Mouse (Mus musculus) heart, adult 2 months (tissue): ENCODE measurements around the gene Slc19a1. TPM values are rescaled to one million over a fixed set of nuclear protein-coding genes. Genes with fewer than 3 reads are reported as not detected.

ENCODE experiments used
- DNase-seq, 2 experiments: peaks; one replicate each; pipeline ENCODE4 v3.0.0; 2021
- H3K27ac ChIP-seq: fragments of 200-600 bp; 2 replicates; pipeline ENCODE4 v1.8.1; 2022
- H3K27me3 ChIP-seq: fragments of 200-500 bp; 2 replicates; pipeline ENCODE4 v1.6.1; 2012; ENCODE audit warnings: mild to moderate bottlenecking, low read length, inconsistent platforms, mixed read lengths; ENCODE audit not compliant: control insufficient read depth, insufficient read depth
- H3K36me3 ChIP-seq: fragments of 200-500 bp; 2 replicates; pipeline ENCODE4 v1.6.1; 2012; ENCODE audit warnings: low read length, inconsistent platforms; ENCODE audit not compliant: control insufficient read depth, insufficient read depth
- H3K4me1 ChIP-seq: fragments of 200-500 bp; 2 replicates; pipeline ENCODE4 v1.6.1; 2011; ENCODE audit warnings: low read length; ENCODE audit not compliant: control insufficient read depth, insufficient read depth
- H3K4me3 ChIP-seq: fragments of 200-600 bp; 2 replicates; pipeline ENCODE4 v1.8.1; 2022
- H3K79me2 ChIP-seq: fragments of 200-500 bp; replicated peaks from 2 replicates; pipeline ENCODE4 v1.6.1; 2012; ENCODE audit warnings: mild to moderate bottlenecking, inconsistent platforms, low read length, moderate library complexity, mixed read lengths; ENCODE audit not compliant: control insufficient read depth, insufficient read depth
- H3K9ac ChIP-seq: fragments of 200-500 bp; 2 replicates; pipeline ENCODE4 v1.6.1; 2012; ENCODE audit warnings: low read depth, mild to moderate bottlenecking, control low read depth, inconsistent platforms, low read length, mixed read lengths
- CTCF ChIP-seq: fragments of 200-600 bp; IDR thresholded peaks from 2 replicates; pipeline ENCODE4 v1.8.1; 2022; ENCODE audit warnings: antibody characterized with exemption, mild to moderate bottlenecking, moderate library complexity
- EP300 ChIP-seq: fragments of 200-500 bp; IDR thresholded peaks from 2 replicates; pipeline ENCODE4 v1.6.1; 2011; ENCODE audit warnings: low read depth, low read length, control low read depth; ENCODE audit not compliant: insufficient read depth
- POLR2A ChIP-seq: fragments of 200-500 bp; IDR thresholded peaks from 2 replicates; pipeline ENCODE4 v1.6.1; 2011; ENCODE audit warnings: mild to moderate bottlenecking, low read depth, low read length, control low read depth; ENCODE audit not compliant: insufficient read depth
- WGBS: fragments of 180-500 bp; shearing (Covaris S2); methylation state at CpG from one replicate; pipeline ENCODE4 v1.1.7; 2018; 5-methylcytosine and 5-hydroxymethylcytosine counted together
- intact Hi-C: fragments of 180-260 bp; cut with DNase I; formaldehyde crosslinking; loops from one replicate; pipeline ENCODE4 v1.15.1; 2025
- polyA plus RNA-seq: library from polyadenylated mRNA; depleted of rRNA; stranded (reverse); fragments of >200 nt; gene quantifications from 2 replicates; pipeline ENCODE4 v1.2.3, GENCODE M21; 2012
- total RNA-seq, 2 experiments: library from RNA; stranded (reverse); gene quantifications; 2 replicates each; pipeline ENCODE4 v1.2.3; 2021

Gene Slc19a1
- total and polyA plus RNA-seq, 3 experiments = 4.0 to 17.4 (median 5.7) TPM

GRCm38 (mm10) chr10:77017662-77018061 lies 14.4 kb upstream of the Slc19a1 start:
- Histone ChIP-seq H3K9ac (no peak overlapping the region), H3K4me3 (no peak overlapping the region), H3K27me3 (no peaks in the 10 kb centered on the region), H3K27ac (no peak overlapping the region), H3K79me2 (no peaks in the 10 kb centered on the region), H3K4me1 (no peaks in the 10 kb centered on the region), H3K36me3 (no peaks in the 10 kb centered on the region)
- DNase-seq = no peak
- no peak for TF ChIP-seq CTCF
- no peak for TF ChIP-seq EP300
- no peak for TF ChIP-seq POLR2A
- WGBS = 67% methylated on average over 9 of the region's 9 CpGs
- intact Hi-C loops = no loop called here

DNA sequence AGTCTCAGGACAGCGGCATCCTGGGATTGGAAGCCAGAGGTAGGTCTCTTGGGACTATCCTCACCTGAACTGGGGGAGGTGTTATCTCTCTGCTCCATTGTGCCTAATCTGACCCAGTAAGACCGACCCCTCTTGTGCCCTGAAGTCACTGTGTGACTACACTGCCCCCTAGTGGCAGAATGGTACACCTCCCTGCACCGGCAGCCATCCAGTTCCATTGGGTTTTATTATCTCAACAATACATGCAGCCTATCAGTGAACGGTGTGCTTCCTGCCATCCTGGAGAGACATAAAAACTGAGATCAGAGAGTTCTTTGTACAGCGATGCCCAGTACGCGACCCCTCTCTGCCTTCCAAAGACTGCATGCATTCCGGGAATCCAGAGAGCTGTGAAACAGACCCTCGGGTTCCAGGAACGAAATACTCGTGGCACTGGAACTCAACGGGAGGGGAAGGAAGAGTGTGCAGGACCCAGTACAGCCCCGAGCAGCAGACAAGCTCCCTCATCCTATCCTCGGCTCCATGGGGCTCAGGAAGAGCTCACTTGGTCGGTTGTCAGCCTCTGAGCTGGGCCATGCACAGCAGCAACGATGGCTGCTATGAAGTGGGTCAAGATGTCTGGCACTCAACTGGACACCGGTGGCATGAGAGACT lies 10.5 kb upstream of the Slc19a1 start:
- TF ChIP-seq POLR2A = no peak
- peak; percentile 100 for TF ChIP-seq CTCF
- peak; percentile 67; the same call in 1 of the 2 replicates for TF ChIP-seq EP300
- no peak overlapping the region for H3K9ac ChIP-seq
- no peak overlapping the region for H3K4me3 ChIP-seq
- H3K27ac ChIP-seq = no peak overlapping the region
- no peaks in the 10 kb centered on the region for H3K27me3 ChIP-seq
- DNase-seq = peak; percentile 61 to 71
- no peaks in the 10 kb centered on the region for H3K79me2 ChIP-seq
- 26% methylated on average over 17 of the region's 17 CpGs for WGBS
- intact Hi-C loops = loop anchor here (1.0 to 5.0 kb wide), 3 partner anchors 59 to 231 kb away; partner anchors contain the start of gene Pcbp3
- no peaks in the 10 kb centered on the region for H3K4me1 ChIP-seq
- H3K36me3 ChIP-seq = no peaks in the 10 kb centered on the region

- intact Hi-C loops = loop anchor here (5.0 kb wide), 1 partner anchor 60 kb away; the partner anchor contains the start of gene Pcbp3
Measured at GRCm38 (mm10) chr10:77022301-77023130, 9.5 kb upstream of the Slc19a1 start.

DNA sequence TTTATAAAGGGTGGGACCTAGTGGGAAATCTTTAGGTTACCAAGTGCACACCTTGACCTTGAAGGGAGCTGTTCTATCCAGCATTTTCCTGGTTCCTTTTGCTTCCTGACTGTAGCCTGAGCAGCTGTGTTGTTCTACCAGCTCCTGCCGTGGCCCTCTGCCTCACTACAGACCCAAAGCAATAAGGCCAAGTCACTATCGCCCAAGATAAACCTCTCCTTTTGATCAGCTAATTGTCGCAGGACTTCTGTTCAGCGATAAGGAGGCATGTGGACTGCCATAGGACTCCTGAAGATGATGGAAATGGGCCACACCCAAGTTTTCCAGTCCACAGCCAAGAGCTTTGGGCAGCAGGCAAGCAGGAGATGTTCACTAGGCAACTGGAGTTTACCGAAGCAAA lies 7.8 kb upstream of the Slc19a1 start:
- Histone ChIP-seq H3K79me2 (no peaks in the 10 kb centered on the region), H3K9ac (no peak overlapping the region), H3K4me3 (no peak overlapping the region), H3K4me1 (no peaks in the 10 kb centered on the region), H3K27ac (no peak overlapping the region), H3K36me3 (no peaks in the 10 kb centered on the region), H3K27me3 (no peaks in the 10 kb centered on the region)
- DNase-seq = no peak
- 46% methylated on average over 5 of the region's 5 CpGs for WGBS
- TF ChIP-seq CTCF = no peak
- no peak for TF ChIP-seq EP300
- no peak for TF ChIP-seq POLR2A
- intact Hi-C loops = loop anchor here (5.0 kb wide), 1 partner anchor 62 kb away; the partner anchor contains the start of gene Pcbp3

More at GRCm38 (mm10) chr10:77022301-77023130, 9.5 kb upstream of the Slc19a1 start:
- no peak overlapping the region for H3K27ac ChIP-seq
- no peak overlapping the region for H3K9ac ChIP-seq
- no peaks in the 10 kb centered on the region for H3K79me2 ChIP-seq
- H3K36me3 ChIP-seq = no peaks in the 10 kb centered on the region
- TF ChIP-seq CTCF = no peak
- TF ChIP-seq POLR2A = no peak
- TF ChIP-seq EP300 = no peak
- H3K27me3 ChIP-seq = no peaks in the 10 kb centered on the region
- no peak overlapping the region for H3K4me3 ChIP-seq
- DNase-seq = no peak
- WGBS = 73% methylated on average over 13 of the region's 13 CpGs
- no peaks in the 10 kb centered on the region for H3K4me1 ChIP-seq

- Histone ChIP-seq H3K4me1 (no peaks in the 10 kb centered on the region), H3K9ac (no peak overlapping the region), H3K79me2 (no peaks in the 10 kb centered on the region), H3K36me3 (no peaks in the 10 kb centered on the region), H3K27me3 (no peaks in the 10 kb centered on the region), H3K27ac (no peak overlapping the region), H3K4me3 (no peak overlapping the region)
- intact Hi-C loops = no loop called here
- no peak for TF ChIP-seq EP300
- TF ChIP-seq CTCF = no peak
- no peak for TF ChIP-seq POLR2A
- DNase-seq = no peak
- 89% methylated on average over 3 of the region's 3 CpGs for WGBS
Measured at GRCm38 (mm10) chr10:77026944-77027343, 5.1 kb upstream of the Slc19a1 start.

GRCm38 (mm10) chr10:77028782-77029296 lies 3.2 kb upstream of the Slc19a1 start:
- H3K79me2 ChIP-seq = no peaks in the 10 kb centered on the region
- 78% methylated on average over 6 of the region's 6 CpGs for WGBS
- no peak overlapping the region for H3K4me3 ChIP-seq
- peaks cover under 1% of the 10 kb centered on the region; the same call in 1 of the 2 replicates for H3K4me1 ChIP-seq
- H3K36me3 ChIP-seq = no peaks in the 10 kb centered on the region
- intact Hi-C loops = no loop called here
- no peak for DNase-seq
- no peak for TF ChIP-seq CTCF
- no peak for TF ChIP-seq POLR2A
- TF ChIP-seq EP300 = no peak
- no peak overlapping the region for H3K27ac ChIP-seq
- H3K27me3 ChIP-seq = no peaks in the 10 kb centered on the region
- no peak overlapping the region for H3K9ac ChIP-seq
